ENCODE assay signal across 20 mouse cellular contexts in the genomic region with DNA sequence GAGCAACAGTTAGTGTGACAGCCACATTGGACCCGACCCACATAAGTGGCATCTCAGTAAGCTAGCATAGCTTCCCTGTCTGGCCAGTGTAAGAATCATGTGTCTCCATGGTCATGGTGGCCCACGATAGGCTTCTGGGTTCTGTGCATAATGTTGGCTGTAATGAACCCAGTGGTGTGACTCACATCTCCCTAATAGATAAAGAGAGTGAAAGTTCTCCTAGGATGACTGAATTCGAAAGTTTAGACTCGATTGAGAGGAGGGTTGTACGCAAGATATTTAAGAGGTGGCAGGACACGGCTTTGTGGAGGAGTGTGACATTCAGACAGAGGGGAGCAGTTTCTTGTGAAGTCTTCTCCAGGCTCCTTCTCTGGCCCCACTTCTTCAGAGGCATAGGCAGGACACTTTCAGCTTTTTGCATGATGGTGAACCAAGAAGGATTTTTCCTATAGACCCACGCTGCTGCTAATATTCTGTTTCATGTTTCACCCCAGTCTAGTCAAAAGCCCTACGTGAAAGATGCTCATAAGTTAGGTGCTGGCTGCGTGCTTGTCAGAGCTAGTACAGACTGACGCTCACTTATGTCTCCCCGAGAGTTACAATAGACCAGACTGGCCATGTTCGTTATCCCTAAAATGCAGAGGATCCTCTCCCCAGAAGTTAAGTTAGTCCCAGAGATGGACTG.
DNase-seq lines count a peak whose midpoint lies in the region; ATAC-seq and TF ChIP-seq lines count a peak whose summit lies in the region.
"Had no signal": no experiment of that assay in that cellular context is flagged by ENCODE, and none has a peak within 500 bp of the region (broad histone marks: within the 10 kb centered on the region; RNA-seq: fewer than 3 reads in every experiment).

No protein-coding gene starts in this region.

- H3K9ac ChIP-seq in heart, embryonic 13.5 days = no peak overlapping the region
- H3K9ac ChIP-seq in liver, postnatal 0 days (replicated peaks) = no peak overlapping the region
- H3K9ac ChIP-seq: forebrain, embryonic 13.5 days; hindbrain, embryonic 15.5 days; midbrain, embryonic 15.5 days had no signal

- DNase-seq in heart, postnatal 36 days = no peak
- no peak for DNase-seq in liver, postnatal 0 days
- no peak for DNase-seq in liver
- peak; percentile 87 for DNase-seq in CD4-positive helper T cell, adult 2 months (ENCODE audit: low read depth, low spot score)
- DNase-seq in ovary, postnatal 36 days (ENCODE audit: low spot score) = no peak
- DNase-seq in cerebellum, postnatal 25 days = no peak
- DNase-seq: adrenal gland, adult 2 months; cerebellum, postnatal 36 days; gastrocnemius, postnatal 36 days; kidney, adult 11 months; kidney, postnatal 25 days; layer of hippocampus, adult 9-11 months; right cerebral cortex, adult 18-20 months had no signal

- no peak for TF ChIP-seq EP300 in liver, postnatal 0 days (IDR thresholded peaks at IDR 0.05; ENCODE audit: low read depth)

- peak overlapping the region; percentile 28 for H3K27ac ChIP-seq in heart, embryonic 13.5 days (replicated peaks)
- H3K27ac ChIP-seq in liver, postnatal 0 days (ENCODE audit: low read depth) = peak overlapping the region; percentile 12; the same call in 1 of the 2 replicates
- H3K27ac ChIP-seq: forebrain, embryonic 13.5 days; hindbrain, embryonic 15.5 days; midbrain, embryonic 15.5 days had no signal

- H3K9me3 ChIP-seq in heart, embryonic 13.5 days = no peaks in the 10 kb centered on the region
- H3K9me3 ChIP-seq in liver, postnatal 0 days (ENCODE audit: low read length) = no peaks in the 10 kb centered on the region
- H3K9me3 ChIP-seq: forebrain, embryonic 13.5 days; hindbrain, embryonic 15.5 days; megakaryocyte, embryonic 14.5 days; midbrain, embryonic 15.5 days had no signal

- no peak overlapping the region for H3K4me2 ChIP-seq in heart, embryonic 13.5 days
- H3K4me2 ChIP-seq in liver, postnatal 0 days (ENCODE audit: low read depth, low read length) = no peak overlapping the region
- H3K4me2 ChIP-seq: forebrain, embryonic 13.5 days; hindbrain, embryonic 15.5 days; liver, embryonic 11.5 days; midbrain, embryonic 15.5 days had no signal

- H3K36me3 ChIP-seq in heart, embryonic 13.5 days = peaks cover 53% of the 10 kb centered on the region
- peaks cover 14% of the 10 kb centered on the region for H3K36me3 ChIP-seq in liver, postnatal 0 days (replicated peaks; ENCODE audit: insufficient read depth, low read length)
- H3K36me3 ChIP-seq: hindbrain, embryonic 15.5 days; midbrain, embryonic 15.5 days had no signal

- WGBS in heart, embryonic 13.5 days = 75% methylated on average over 12 of the region's 12 CpGs
- WGBS in liver, postnatal 0 days (ENCODE audit: insufficient replicate concordance) = 69% methylated on average over 12 of the region's 12 CpGs

- no peak for ATAC-seq in heart, embryonic 13.5 days (ENCODE audit: extremely low read depth, insufficient number of reproducible peaks, low FRiP score, low TSS enrichment)
- no peak for ATAC-seq in liver, postnatal 0 days
- ATAC-seq in inflammation-experienced regulatory T-cells, adult 6 months = peak; percentile 37
- ATAC-seq: forebrain, embryonic 13.5 days; midbrain, embryonic 15.5 days had no signal

- H3K27me3 ChIP-seq in heart, embryonic 13.5 days (replicated peaks) = no peaks in the 10 kb centered on the region
- H3K27me3 ChIP-seq in liver, postnatal 0 days (ENCODE audit: insufficient read depth, low read length) = no peaks in the 10 kb centered on the region
- H3K27me3 ChIP-seq: hindbrain, embryonic 15.5 days; midbrain, embryonic 15.5 days had no signal

- H3K4me1 ChIP-seq in heart, embryonic 13.5 days = peaks cover 74% of the 10 kb centered on the region
- H3K4me1 ChIP-seq in liver, postnatal 0 days (ENCODE audit: insufficient read depth) = peaks cover 3% of the 10 kb centered on the region; the same call in 1 of the 2 replicates
- H3K4me1 ChIP-seq: hindbrain, embryonic 15.5 days; midbrain, embryonic 15.5 days had no signal

- no peak for TF ChIP-seq CTCF in liver, postnatal 0 days (IDR thresholded peaks at IDR 0.05; ENCODE audit: low read depth)

- H3K4me3 ChIP-seq in heart, embryonic 13.5 days = no peak overlapping the region
- H3K4me3 ChIP-seq in liver, postnatal 0 days (ENCODE audit: low read depth, low read length) = no peak overlapping the region
- H3K4me3 ChIP-seq: forebrain, embryonic 13.5 days; hindbrain, embryonic 15.5 days; megakaryocyte, embryonic 14.5 days; midbrain, embryonic 15.5 days had no signal

- intact Hi-C loops in heart, postnatal 36 days (cut with DNase I) = loop anchor here (5.0 kb wide), 1 partner anchor 337 kb away; no protein-coding TSS in a partner anchor
